ENCODE assay signal across 1 mouse cellular context in genomic region chr7:143008370-143008926, GRCm38 (mm10).
TF ChIP-seq lines count a peak whose summit lies in the region.

No protein-coding gene starts in this region.

TF ChIP-seq in CH12.LX, 34 proteins besides CTCF, POLR2A, EP300 and RAD21 (continued from another document):
- no peak for TF ChIP-seq ETS1 (conservative IDR thresholded peaks at IDR 0.05; ENCODE audit: low read depth, low read length)
- peak; percentile 41; the same call in 1 of the 2 replicates for TF ChIP-seq SIN3A (IDR thresholded peaks at IDR 0.05; ENCODE audit: low read length)
- TF ChIP-seq NRF1 (IDR thresholded peaks at IDR 0.05; ENCODE audit: low read depth, low read length), result no peak
- TF ChIP-seq POLR2AphosphoS2 (IDR thresholded peaks at IDR 0.05; ENCODE audit: low read depth, low read length), result no peak
